Mouse (Mus musculus) megakaryocyte, embryonic 14.5 days (primary cell): ENCODE measurements around the gene Pdzrn3.

Source experiments
- FLI1 ChIP-seq: IDR thresholded peaks from 2 replicates; pipeline ENCODE4 v1.6.1; 2012; ENCODE audit warnings: low read length, inconsistent platforms, mixed read lengths
- GATA1 ChIP-seq: IDR thresholded peaks from 3 replicates; pipeline ENCODE4 v1.6.1; 2012; ENCODE audit warnings: mixed read lengths, low read length, inconsistent platforms, borderline replicate concordance

DNA sequence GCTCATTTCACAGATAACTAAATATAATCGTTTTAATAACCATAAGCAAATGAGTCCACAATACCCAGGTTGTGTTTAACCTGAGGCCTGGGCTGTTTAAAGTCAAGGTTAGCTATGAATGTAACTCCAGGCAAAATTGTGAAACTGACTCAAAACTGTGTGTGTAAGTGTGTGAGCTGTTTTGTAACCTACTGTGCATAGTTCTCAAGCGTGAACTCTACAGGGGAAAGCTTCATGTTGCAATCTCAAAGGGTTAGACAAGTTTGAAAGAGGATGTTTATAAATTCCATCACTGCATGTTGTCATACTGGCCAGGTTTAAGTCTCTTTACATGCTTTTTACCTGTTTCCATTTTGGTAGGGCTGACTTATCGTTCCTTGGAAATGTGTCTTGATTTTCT, 158.7 kb downstream of the Pdzrn3 start:
- TF ChIP-seq GATA1 (no peak), FLI1 (no peak)
